Mouse (Mus musculus) brown adipose tissue, adult 24 weeks (tissue): ENCODE results near the gene Carmil1. TPM values are rescaled to one million over a fixed set of nuclear protein-coding genes. Genes with fewer than 3 reads are reported as not detected.

Experiments used
- H3K27ac ChIP-seq: fragments of 200-500 bp; replicated peaks from 2 replicates; pipeline ENCODE4 v1.5.1; 2012; ENCODE audit warnings: low read depth, mild to moderate bottlenecking, low read length
- H3K4me1 ChIP-seq: fragments of 200-500 bp; 2 replicates; pipeline ENCODE4 v1.6.1; 2012; ENCODE audit warnings: low read length, mixed read lengths; ENCODE audit not compliant: control insufficient read depth, insufficient read depth, insufficient read length
- H3K4me3 ChIP-seq: fragments of 200-500 bp; 2 replicates; pipeline ENCODE4 v1.5.1; 2012; ENCODE audit warnings: low read depth, mild to moderate bottlenecking, low read length, moderate library complexity; ENCODE audit not compliant: insufficient read depth
- polyA plus RNA-seq: library from polyadenylated mRNA; stranded (reverse); fragments of >200 nt; gene quantifications from 2 replicates; pipeline ENCODE4 v1.2.4, GENCODE M21; 2012; ENCODE audit not compliant: missing spikeins, insufficient read depth, insufficient read length

Gene Carmil1
- polyA plus RNA-seq, 1 experiment = 4.8 TPM

DNA sequence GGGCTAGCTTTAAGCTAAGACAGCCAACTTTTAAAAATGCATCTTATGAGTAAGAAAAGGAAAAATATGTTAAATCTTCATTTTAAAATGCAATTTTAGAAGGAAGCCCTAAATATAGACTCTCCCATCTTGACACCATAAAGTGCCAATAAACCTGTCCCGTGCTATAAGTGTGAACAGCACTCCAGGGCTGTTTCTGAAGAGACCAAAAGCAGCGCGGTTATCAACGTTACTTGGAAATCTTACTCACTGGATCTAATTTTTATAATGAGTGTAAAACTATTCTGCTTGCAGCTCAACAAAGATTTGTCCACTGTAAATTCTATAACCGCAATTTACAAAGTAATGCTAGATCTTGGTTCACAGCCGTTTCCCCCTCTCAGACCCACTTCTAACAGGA lies 232.0 kb downstream of the Carmil1 start:
- Histone ChIP-seq H3K27ac (no peak overlapping the region), H3K4me3 (no peak overlapping the region), H3K4me1 (no peaks in the 10 kb centered on the region)

DNA sequence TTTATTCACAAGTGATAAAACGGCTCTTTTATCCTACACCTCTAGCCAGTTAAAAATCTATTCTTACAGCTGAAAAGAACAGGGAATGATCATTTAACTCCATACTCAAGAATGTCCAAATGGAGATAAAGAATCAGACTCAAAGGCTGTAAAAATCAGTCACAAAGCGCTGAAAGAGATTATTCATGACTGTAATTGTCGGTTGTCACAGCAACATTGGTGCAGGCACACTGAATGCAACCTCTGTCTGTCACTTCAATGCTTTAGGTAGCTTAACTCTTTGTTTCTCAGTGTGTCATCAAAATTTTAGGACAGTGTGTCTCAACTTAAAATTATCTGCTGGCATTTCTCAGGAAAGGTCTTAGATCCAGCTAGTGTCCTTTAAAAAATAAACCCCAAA lies 235.3 kb downstream of the Carmil1 start:
- Histone ChIP-seq H3K27ac (no peak overlapping the region), H3K4me3 (no peak overlapping the region), H3K4me1 (no peaks in the 10 kb centered on the region)

DNA sequence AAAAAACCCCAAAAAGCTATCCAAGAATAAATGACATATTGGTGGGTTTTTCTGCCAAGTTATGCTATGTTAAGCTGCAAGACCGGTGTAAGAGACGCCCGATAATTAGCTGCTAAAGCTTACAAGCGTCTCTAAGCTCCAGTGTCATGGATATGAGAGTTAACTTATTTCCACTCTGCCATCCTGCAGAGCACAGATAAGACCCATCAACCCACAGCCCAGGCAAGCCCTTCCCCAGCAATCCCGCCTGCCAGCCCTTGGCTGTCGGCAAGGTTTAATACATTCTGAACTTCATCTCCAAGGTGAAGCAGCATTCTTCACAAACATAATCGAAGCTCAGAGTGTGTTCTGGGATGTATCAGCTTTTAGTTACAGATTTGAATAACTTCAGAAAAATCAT lies 240.4 kb downstream of the Carmil1 start:
- Histone ChIP-seq H3K27ac (no peak overlapping the region), H3K4me3 (no peak overlapping the region), H3K4me1 (no peaks in the 10 kb centered on the region)

DNA sequence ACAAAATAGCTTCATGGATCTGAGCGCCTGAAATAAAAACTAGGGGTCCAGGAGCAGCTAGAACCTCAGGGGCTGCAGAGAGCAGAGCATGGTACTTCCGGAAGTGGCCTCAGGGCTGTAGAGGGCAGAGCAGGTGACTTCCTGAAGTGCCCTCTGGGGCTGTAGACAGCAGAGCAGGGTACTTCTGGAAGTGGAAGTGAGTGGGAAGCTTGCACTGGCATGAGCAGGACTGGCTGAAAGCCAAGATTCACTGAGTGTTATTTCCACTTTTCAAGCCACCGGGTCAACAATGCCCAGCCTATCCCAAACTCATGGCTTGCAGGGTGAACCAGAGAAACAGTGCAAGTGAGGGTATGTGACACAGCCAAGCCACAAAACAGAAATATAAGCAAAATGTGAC lies 243.1 kb downstream of the Carmil1 start:
- H3K27ac ChIP-seq = no peak overlapping the region
- H3K4me3 ChIP-seq = no peak overlapping the region
- no peaks in the 10 kb centered on the region for H3K4me1 ChIP-seq

DNA sequence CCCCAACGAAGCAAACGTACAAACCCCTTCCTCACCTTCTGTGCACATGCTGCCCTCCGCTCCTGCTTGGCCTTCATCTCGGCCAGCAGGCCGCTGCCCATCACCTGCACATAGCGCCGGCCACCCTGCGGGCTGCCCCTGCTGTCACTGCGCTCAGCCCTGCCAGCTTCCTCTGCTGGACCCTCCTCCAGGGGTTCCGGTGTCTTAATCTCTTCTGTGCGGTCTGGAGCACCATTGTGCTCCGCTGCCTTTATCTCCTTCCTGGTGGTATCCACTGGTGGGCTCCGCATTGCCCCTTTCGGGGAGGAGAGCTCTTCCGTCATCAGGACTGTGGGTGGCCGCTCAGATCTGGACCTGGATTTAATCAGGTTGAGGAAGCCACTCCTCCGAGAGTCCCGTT lies 244.4 kb downstream of the Carmil1 start:
- H3K4me1 ChIP-seq = no peaks in the 10 kb centered on the region
- H3K27ac ChIP-seq = no peak overlapping the region
- H3K4me3 ChIP-seq = peak overlapping the region; percentile 20; the same call in 1 of the 2 replicates

DNA sequence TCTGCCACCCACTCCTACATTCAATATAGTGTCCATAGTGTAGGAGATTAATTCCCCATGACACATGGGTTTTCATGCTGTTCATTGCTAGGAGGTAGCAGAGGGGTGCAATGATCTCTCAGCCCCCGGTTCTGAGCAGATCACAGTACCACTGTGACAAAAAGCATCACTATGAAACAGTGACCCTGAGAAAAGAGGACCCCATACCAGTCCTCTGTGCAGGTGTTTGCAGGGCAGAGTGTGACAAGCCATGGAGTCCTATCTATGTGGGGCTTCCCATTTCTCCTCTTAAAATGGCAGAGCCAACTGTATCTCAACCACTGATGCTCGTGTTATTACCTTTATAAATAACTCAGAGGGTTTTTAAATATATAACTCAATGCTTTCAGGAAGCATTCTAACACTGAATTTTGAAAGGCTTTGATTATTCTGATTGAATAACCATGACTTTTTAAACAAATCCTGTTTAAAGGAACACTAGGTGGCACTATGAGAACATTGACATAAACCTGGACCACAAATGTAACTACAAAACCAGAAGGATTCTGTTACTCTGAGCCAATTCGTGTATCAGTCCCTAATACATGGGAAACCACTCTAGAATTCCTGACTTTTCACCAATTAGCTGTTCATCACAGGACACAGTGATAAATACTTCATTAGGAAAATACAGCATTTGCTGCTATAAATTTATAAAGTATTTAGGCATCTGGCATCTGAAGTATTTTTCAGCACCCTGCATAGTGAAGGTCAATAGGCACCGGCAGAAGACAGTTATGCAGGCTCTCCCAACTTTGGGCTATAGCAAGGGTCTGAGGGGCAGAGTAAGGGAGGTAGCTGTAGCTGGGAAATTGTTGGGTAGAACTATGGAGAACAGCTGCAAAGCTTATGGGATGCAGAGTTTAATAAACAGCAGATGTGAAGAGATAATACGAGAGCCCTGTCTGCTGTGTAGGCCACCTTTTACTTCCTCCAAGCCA lies 253.1 kb downstream of the Carmil1 start:
- Histone ChIP-seq H3K4me1 (no peaks in the 10 kb centered on the region), H3K4me3 (no peak overlapping the region), H3K27ac (no peak overlapping the region)

DNA sequence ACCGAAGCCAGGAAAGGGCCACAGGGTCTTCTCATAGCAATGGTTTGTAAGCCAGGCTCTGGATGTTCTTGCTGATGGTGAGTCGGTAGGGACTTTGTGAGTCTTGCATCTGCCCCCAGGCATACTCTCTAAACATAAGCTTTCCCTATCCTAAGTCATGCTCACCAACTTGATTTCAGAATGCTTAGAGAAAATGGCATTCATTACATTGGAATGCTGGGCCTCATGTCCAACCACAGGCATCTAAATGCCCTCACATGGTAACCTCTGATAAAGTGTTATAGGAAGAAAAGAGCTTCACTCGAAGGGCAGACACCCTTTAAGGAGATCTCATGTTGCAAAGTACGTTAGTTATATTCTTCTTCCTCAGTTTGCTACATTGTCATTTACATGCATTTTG lies 262.1 kb downstream of the Carmil1 start:
- Histone ChIP-seq H3K4me1 (no peaks in the 10 kb centered on the region), H3K4me3 (no peak overlapping the region), H3K27ac (no peak overlapping the region)

DNA sequence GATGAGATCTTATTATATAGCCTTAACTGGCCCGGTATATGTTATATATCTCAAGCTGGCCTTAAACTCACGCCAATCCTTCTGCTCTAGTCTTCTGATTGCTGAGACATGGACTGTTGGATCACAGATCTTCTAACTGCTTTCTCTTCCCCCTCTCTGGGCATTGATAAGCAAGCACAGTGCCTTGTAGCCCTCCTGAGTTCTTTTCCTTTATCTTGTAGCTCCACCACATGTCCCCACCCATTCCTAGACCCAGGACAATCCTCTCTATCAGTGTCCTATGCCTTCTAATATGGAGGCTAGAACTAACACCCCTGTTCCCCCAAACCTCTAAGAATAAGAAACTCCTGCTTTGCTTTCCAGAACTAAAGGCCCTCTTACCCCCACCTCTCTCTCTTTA lies 275.1 kb downstream of the Carmil1 start:
- Histone ChIP-seq H3K4me1 (no peaks in the 10 kb centered on the region), H3K27ac (no peak overlapping the region)

DNA sequence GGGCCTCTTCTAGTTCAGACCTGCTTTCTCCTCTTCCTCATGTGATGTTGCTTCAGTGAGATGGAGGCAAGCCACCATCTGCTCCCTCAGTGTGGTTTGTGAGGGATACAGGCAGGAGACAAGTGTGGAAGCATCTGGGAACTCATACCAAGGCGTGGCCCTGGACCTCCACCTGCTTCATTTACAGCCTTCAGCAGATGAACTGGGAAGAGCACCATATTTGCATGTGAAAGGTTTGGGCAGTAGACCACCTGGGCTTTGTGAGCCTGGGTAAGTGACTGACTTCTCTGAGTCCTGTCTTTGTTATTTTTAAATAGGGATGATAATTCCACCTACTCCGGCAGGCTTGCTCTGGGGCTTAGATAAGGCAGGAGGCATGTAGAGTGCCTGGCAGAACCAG lies 278.8 kb downstream of the Carmil1 start:
- Histone ChIP-seq H3K4me1 (no peaks in the 10 kb centered on the region), H3K4me3 (no peak overlapping the region), H3K27ac (no peak overlapping the region)

More for the DNA sequence above, 275.1 kb downstream of the Carmil1 start:
- no peak overlapping the region for H3K4me3 ChIP-seq

DNA sequence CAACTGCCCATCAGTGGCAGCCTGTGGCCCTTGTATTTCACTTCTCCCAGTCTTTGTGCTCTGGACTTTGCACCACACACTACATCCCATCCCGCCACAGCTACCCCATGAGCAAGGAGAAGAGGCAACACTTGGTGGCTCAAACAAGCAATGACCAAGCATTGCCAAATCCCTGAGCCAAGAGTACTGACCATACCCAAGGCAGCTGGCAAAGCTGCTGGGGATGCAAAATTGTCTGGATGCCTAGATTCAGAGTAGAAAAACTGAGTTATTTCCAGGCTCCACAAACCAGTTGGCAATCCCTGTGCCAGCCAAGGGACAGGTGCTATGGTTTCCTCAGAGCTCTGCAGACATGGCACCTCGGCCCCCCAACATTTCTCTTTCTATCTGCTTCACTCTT lies 279.5 kb downstream of the Carmil1 start:
- Histone ChIP-seq H3K27ac (no peak overlapping the region), H3K4me1 (no peaks in the 10 kb centered on the region), H3K4me3 (no peak overlapping the region)

DNA sequence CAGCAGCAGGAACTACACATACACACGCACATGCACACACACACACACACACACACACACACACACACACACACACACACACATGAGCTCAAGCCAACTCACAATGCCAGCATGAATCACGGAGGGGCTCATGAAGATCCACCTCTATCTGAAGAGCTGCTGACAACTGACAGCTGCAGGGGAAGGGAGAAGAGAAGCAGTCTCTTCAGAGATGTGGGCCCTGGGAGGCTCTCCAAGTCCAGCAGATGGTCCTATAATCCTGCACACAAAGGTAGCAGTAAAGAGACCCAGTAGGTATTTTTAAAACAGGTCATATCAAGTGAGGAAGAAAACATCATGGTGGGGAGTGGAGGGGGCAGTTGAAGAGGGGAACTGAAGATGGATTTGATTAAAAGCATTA lies 281.8 kb downstream of the Carmil1 start:
- no peaks in the 10 kb centered on the region for H3K4me1 ChIP-seq

DNA sequence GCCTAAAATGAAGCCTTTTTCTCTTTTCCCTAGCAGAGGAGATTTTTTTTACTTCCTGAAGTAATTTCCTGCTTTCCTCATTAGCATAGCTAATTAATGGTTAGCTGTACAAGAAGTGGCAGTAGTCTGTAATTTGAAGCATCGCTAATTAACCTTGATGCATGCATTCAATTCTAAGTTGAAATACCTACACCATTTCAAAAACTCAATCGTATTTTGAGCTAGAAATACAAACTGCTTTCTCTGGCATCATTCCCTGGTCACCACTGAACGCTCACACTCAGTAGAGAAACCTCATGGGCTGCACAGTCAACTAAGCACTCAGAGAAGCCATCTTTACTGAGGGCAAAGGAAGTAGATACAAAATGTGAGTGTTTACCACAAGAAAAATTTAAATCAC lies 285.8 kb downstream of the Carmil1 start:
- Histone ChIP-seq H3K4me3 (no peak overlapping the region), H3K4me1 (no peaks in the 10 kb centered on the region), H3K27ac (no peak overlapping the region)

More for the DNA sequence above, 281.8 kb downstream of the Carmil1 start:
- Histone ChIP-seq H3K4me3 (no peak overlapping the region), H3K27ac (no peak overlapping the region)

DNA sequence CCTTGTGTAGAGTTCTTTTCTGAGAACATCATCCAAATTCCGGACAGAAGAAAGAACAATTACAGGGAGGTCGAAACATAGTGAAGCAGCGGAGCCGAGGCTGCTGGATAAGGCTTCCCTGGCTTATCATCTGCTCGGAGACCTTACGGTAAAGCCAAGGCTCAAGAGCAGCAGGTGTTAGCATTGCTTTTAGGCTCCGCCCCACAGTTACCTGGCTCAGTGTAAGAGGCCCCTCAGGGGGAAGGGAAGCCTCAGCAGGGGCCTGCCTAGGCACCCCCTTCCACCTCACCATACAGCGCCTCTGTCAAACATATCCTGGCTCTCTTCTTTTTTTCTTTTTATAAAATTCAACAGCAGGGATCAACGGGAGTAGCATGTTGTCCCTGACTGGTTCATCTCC lies 286.6 kb downstream of the Carmil1 start:
- Histone ChIP-seq H3K4me3 (no peak overlapping the region), H3K27ac (no peak overlapping the region)

DNA sequence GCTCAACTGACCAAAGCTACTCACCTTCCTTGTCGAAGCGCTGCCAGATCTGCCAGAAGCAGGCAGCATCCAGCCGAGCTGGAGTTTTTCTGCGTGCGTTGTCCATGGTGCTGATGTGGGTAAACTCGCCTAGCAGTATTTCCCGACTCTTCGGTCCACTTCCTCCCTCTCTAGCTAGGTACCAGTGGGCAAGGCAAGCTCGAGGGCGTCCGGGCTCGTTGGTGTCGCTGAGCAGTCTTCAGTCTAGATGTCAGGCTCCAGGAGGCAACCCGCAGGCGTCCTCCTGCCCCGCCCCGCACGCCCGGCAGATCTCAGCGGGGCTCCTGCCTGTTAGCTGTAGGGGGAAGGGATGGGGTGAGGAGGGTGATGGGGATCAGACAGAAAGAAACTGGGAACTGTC lies 289.7 kb downstream of the Carmil1 start, which contains the start of gene Scgn:
Scgn (minus strand) TSS at position 287 of the 400 bp plus-strand sequence.
- H3K4me1 ChIP-seq = no peaks in the 10 kb centered on the region
- H3K27ac ChIP-seq = no peak within 1 kb of the TSS

More for the DNA sequence above, 286.6 kb downstream of the Carmil1 start:
- H3K4me1 ChIP-seq = no peaks in the 10 kb centered on the region

DNA sequence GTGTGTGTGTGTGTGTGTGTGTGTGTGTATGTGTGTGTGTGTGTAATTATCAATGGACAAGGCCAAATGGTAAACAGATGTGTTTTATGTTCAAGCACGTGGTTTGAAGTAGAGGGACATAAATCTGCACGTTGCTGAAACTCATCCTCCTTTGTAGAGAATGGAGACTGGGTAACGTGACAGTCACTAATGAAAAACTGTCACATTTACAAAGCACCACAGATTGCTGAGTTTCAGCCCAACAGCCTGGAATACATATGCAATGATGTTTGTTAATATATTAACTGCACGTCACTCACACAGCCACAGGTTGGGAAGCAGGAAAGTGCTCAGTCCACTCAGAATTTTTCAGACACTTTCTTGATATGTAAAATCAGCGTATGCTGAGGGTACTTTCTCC lies 290.1 kb downstream of the Carmil1 start:
- H3K4me3 ChIP-seq = no peak overlapping the region
- no peak overlapping the region for H3K27ac ChIP-seq
- no peaks in the 10 kb centered on the region for H3K4me1 ChIP-seq

More for the DNA sequence above, 289.7 kb downstream of the Carmil1 start, which contains the start of gene Scgn:
- H3K4me3 ChIP-seq = no peak within 1 kb of the TSS

DNA sequence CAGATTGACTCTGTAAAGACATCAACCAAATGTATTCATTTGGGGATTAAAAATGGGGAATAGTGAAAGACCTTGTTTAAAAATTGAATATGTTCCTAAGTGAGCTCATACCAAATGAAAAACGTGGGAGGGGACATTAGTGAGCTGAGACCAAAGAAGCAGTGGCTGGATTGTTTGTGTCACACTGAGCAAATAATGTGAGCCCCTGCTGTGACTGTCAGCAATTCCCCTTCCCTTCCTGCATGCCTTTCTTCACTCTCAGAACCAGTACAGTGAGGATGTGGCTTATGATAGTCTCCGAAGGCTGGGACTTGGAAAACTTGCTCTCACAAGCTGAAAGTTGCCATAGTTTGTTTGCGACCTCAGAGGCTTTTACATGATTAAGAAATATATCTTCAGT lies 295.5 kb downstream of the Carmil1 start:
- no peaks in the 10 kb centered on the region for H3K4me1 ChIP-seq
- no peak overlapping the region for H3K27ac ChIP-seq
- no peak overlapping the region for H3K4me3 ChIP-seq
